ENCODE assay signal across 24 mouse cellular contexts in genomic region chr5:31774976-31775375, GRCm38 (mm10).
"Had no signal": no experiment of that assay in that cellular context is flagged by ENCODE, and none has a peak within 500 bp of the region (broad histone marks: within the 10 kb centered on the region; RNA-seq: fewer than 3 reads in every experiment).

No protein-coding gene starts in this region.

- H3K4me3 ChIP-seq: embryonic facial prominence, embryonic 10.5 days; embryonic facial prominence, embryonic 12.5 days; embryonic facial prominence, embryonic 13.5 days; embryonic facial prominence, embryonic 15.5 days; erythroblast, embryonic 14.5 days; forebrain, embryonic 10.5 days; forebrain, embryonic 12.5 days; forebrain, embryonic 13.5 days; forebrain, embryonic 15.5 days; gastrocnemius, adult 2 months had no signal

- DNase-seq: cerebellum, adult 2 months; cerebellum, adult 8-10 months; cerebellum, adult 9-10 months; cerebellum, adult 9-11 months; cerebellum, postnatal 10 days; cerebellum, postnatal 14 days; cerebellum, postnatal 25 days; cerebellum, postnatal 36 days; embryo, embryonic 11 days; forebrain, postnatal 0 days; gastrocnemius, adult 2 months; gastrocnemius, postnatal 10 days; gastrocnemius, postnatal 14 days; gastrocnemius, postnatal 25 days; gastrocnemius, postnatal 36 days had no signal

- H3K4me1 ChIP-seq: embryonic facial prominence, embryonic 10.5 days; embryonic facial prominence, embryonic 12.5 days; embryonic facial prominence, embryonic 13.5 days; embryonic facial prominence, embryonic 15.5 days; forebrain, embryonic 10.5 days; forebrain, embryonic 12.5 days; forebrain, embryonic 15.5 days had no signal

- H3K9ac ChIP-seq: embryonic facial prominence, embryonic 12.5 days; embryonic facial prominence, embryonic 13.5 days; embryonic facial prominence, embryonic 15.5 days; forebrain, embryonic 12.5 days; forebrain, embryonic 13.5 days; forebrain, embryonic 15.5 days; forebrain, postnatal 0 days had no signal

- H3K36me3 ChIP-seq: embryonic facial prominence, embryonic 10.5 days; embryonic facial prominence, embryonic 12.5 days; embryonic facial prominence, embryonic 13.5 days; embryonic facial prominence, embryonic 15.5 days; forebrain, embryonic 10.5 days; forebrain, embryonic 12.5 days; forebrain, embryonic 15.5 days had no signal

- H3K27ac ChIP-seq: embryonic facial prominence, embryonic 10.5 days; embryonic facial prominence, embryonic 12.5 days; embryonic facial prominence, embryonic 13.5 days; embryonic facial prominence, embryonic 15.5 days; forebrain, embryonic 10.5 days; forebrain, embryonic 12.5 days; forebrain, embryonic 13.5 days; forebrain, embryonic 15.5 days; gastrocnemius, adult 2 months had no signal

- H3K27me3 ChIP-seq: embryonic facial prominence, embryonic 12.5 days; embryonic facial prominence, embryonic 13.5 days; embryonic facial prominence, embryonic 15.5 days; forebrain, embryonic 12.5 days; forebrain, embryonic 13.5 days; forebrain, embryonic 15.5 days had no signal

- H3K9me3 ChIP-seq: embryonic facial prominence, embryonic 10.5 days; embryonic facial prominence, embryonic 12.5 days; embryonic facial prominence, embryonic 15.5 days; forebrain, embryonic 10.5 days; forebrain, embryonic 12.5 days; forebrain, embryonic 13.5 days; forebrain, embryonic 15.5 days had no signal
